Mouse (Mus musculus): Measurements from ENCODE around the gene Cerk. TPM values are rescaled to one million over a fixed set of nuclear protein-coding genes. Genes with fewer than 3 reads are reported as not detected.

The Cerk gene
- polyA plus RNA-seq, 1 experiment from 2014 or later = 16.1 TPM

DNA sequence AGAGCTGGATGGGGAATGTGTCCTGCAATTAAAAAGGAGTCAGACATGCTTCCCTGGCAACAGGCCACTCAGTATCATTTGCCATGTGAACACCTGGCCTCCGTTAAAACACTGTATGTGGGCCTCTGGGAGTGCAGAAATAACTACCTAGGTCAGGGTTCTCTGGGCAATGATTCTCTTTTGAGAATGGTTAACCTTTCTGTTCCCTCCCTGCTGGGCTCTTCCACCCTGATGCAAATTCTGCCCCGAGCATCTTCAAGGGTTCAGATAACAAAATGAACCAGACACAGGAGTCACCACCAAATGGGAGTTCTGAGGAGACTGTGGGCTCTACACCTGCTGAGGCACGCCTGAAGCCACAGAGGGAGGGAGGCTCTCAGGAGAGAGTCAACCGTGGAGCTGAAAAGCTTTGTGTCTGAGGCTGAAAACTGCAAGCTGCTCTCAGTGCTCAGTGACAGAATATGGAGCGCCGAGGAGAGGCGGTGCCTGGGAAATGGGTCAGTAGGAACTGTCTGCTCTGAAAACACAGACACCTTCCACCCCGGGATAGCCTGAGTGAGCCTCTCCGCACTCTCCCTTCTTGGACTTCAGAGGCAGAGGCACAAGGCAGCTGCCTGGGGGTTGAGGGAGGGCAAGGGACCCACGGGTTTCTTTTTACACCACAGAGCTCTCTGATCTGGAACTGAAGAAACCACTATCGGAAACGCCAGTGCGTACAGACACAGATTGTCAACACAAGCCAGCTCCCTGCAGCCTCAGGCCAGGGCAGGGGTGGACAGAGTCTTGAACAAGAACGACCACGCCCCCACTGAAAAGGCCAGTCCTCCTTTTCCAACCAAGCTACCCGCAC lies 12.6 kb downstream of the Cerk start:
- 0 out of 2 replicates have a peak, but pooled peaks have one; percentile 17 for ATAC-seq (ENCODE audit: low read depth)
- WGBS = 24% methylated on average over 16 of the region's 16 CpGs
- H3K4me3 ChIP-seq (ENCODE audit: low read depth, low read length) = no peak overlapping the region
- 0 out of 2 replicates have a peak overlapping the region, but pooled peaks have one; percentile 25 for H3K9ac ChIP-seq (ENCODE audit: low read depth, low read length)
- peaks cover 36% of the 10 kb centered on the region for H3K4me1 ChIP-seq (ENCODE audit: control insufficient read depth, insufficient read depth, low read length)
- DNase-seq (ENCODE audit: low spot score) = peak; percentile 63
- peak overlapping the region; percentile 44; the same call in 1 of the 2 replicates for H3K27ac ChIP-seq (replicated peaks; ENCODE audit: low read depth, low read length)
- H3K4me2 ChIP-seq (ENCODE audit: low read depth, low read length) = no peak overlapping the region
- no peaks in the 10 kb centered on the region for H3K36me3 ChIP-seq (ENCODE audit: control insufficient read depth, insufficient read depth, low read length)
- H3K27me3 ChIP-seq (replicated peaks; ENCODE audit: control insufficient read depth, insufficient read depth, low read length) = no peaks in the 10 kb centered on the region
- H3K9me3 ChIP-seq (ENCODE audit: control insufficient read depth, low read length) = no peaks in the 10 kb centered on the region

GRCm38 (mm10) chr15:86172526-86172925 lies 13.4 kb downstream of the Cerk start:
- no peaks in the 10 kb centered on the region for H3K9me3 ChIP-seq (ENCODE audit: control insufficient read depth, low read length)
- WGBS = 65% methylated on average over 6 of the region's 6 CpGs
- no peak overlapping the region for H3K4me3 ChIP-seq (ENCODE audit: low read depth, low read length)
- H3K9ac ChIP-seq (ENCODE audit: low read depth, low read length) = no peak overlapping the region
- DNase-seq (ENCODE audit: low spot score) (no peak), ATAC-seq (ENCODE audit: low read depth) (no peak)
- no peaks in the 10 kb centered on the region for H3K36me3 ChIP-seq (ENCODE audit: control insufficient read depth, insufficient read depth, low read length)
- H3K27ac ChIP-seq (replicated peaks; ENCODE audit: low read depth, low read length) = no peak overlapping the region
- H3K4me1 ChIP-seq (ENCODE audit: control insufficient read depth, insufficient read depth, low read length) = peaks cover 38% of the 10 kb centered on the region
- H3K4me2 ChIP-seq (ENCODE audit: low read depth, low read length) = no peak overlapping the region
- no peaks in the 10 kb centered on the region for H3K27me3 ChIP-seq (replicated peaks; ENCODE audit: control insufficient read depth, insufficient read depth, low read length)

GRCm38 (mm10) chr15:86172124-86172523 lies 13.8 kb downstream of the Cerk start:
- ATAC-seq (ENCODE audit: low read depth) (no peak), DNase-seq (ENCODE audit: low spot score) (no peak)
- H3K9me3 ChIP-seq (ENCODE audit: control insufficient read depth, low read length) = no peaks in the 10 kb centered on the region
- no peak overlapping the region for H3K4me3 ChIP-seq (ENCODE audit: low read depth, low read length)
- no peak overlapping the region for H3K9ac ChIP-seq (ENCODE audit: low read depth, low read length)
- no peak overlapping the region for H3K4me2 ChIP-seq (ENCODE audit: low read depth, low read length)
- H3K36me3 ChIP-seq (ENCODE audit: control insufficient read depth, insufficient read depth, low read length) = no peaks in the 10 kb centered on the region
- H3K27me3 ChIP-seq (replicated peaks; ENCODE audit: control insufficient read depth, insufficient read depth, low read length) = no peaks in the 10 kb centered on the region
- no peak overlapping the region for H3K27ac ChIP-seq (replicated peaks; ENCODE audit: low read depth, low read length)
- 56% methylated on average over 3 of the region's 3 CpGs for WGBS
- peaks cover 38% of the 10 kb centered on the region for H3K4me1 ChIP-seq (ENCODE audit: control insufficient read depth, insufficient read depth, low read length)

GRCm38 (mm10) chr15:86171316-86171715 lies 14.6 kb downstream of the Cerk start:
- DNase-seq (ENCODE audit: low spot score) (no peak), ATAC-seq (ENCODE audit: low read depth) (no peak)
- H3K9me3 ChIP-seq (ENCODE audit: control insufficient read depth, low read length) = no peaks in the 10 kb centered on the region
- no peaks in the 10 kb centered on the region for H3K27me3 ChIP-seq (replicated peaks; ENCODE audit: control insufficient read depth, insufficient read depth, low read length)
- H3K4me2 ChIP-seq (ENCODE audit: low read depth, low read length) = no peak overlapping the region
- no peak overlapping the region for H3K27ac ChIP-seq (replicated peaks; ENCODE audit: low read depth, low read length)
- H3K36me3 ChIP-seq (ENCODE audit: control insufficient read depth, insufficient read depth, low read length) = no peaks in the 10 kb centered on the region
- H3K4me3 ChIP-seq (ENCODE audit: low read depth, low read length) = no peak overlapping the region
- H3K9ac ChIP-seq (ENCODE audit: low read depth, low read length) = no peak overlapping the region
- 55% methylated on average over 12 of the region's 12 CpGs for WGBS
- H3K4me1 ChIP-seq (ENCODE audit: control insufficient read depth, insufficient read depth, low read length) = peaks cover 38% of the 10 kb centered on the region

DNA sequence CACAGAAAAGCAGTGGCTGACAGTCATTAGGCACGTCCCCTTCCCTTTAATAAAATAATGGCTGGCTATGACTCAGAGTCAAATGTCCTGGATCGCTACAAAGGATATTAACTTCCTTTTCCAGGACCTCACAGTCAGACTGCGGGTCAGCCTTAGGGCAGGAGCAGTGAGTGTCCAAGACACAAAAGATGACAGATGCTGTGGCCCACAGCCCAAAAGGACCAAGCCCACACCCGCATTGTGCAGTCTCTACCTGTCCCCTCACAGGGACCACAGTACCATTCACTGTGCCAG lies 16.2 kb downstream of the Cerk start:
- Histone ChIP-seq H3K9ac (ENCODE audit: low read depth, low read length) (no peak overlapping the region), H3K4me2 (ENCODE audit: low read depth, low read length) (no peak overlapping the region), H3K4me1 (ENCODE audit: control insufficient read depth, insufficient read depth, low read length) (peaks cover 35% of the 10 kb centered on the region), H3K27me3 (replicated peaks; ENCODE audit: control insufficient read depth, insufficient read depth, low read length) (no peaks in the 10 kb centered on the region), H3K9me3 (ENCODE audit: control insufficient read depth, low read length) (no peaks in the 10 kb centered on the region), H3K27ac (replicated peaks; ENCODE audit: low read depth, low read length) (no peak overlapping the region), H3K36me3 (ENCODE audit: control insufficient read depth, insufficient read depth, low read length) (peaks cover 2% of the 10 kb centered on the region; the same call in 1 of the 2 replicates), H3K4me3 (ENCODE audit: low read depth, low read length) (no peak overlapping the region)
- ATAC-seq (ENCODE audit: low read depth) = no peak
- 70% methylated on average over 4 of the region's 4 CpGs for WGBS
- DNase-seq (ENCODE audit: low spot score) = peak; percentile 13

DNA sequence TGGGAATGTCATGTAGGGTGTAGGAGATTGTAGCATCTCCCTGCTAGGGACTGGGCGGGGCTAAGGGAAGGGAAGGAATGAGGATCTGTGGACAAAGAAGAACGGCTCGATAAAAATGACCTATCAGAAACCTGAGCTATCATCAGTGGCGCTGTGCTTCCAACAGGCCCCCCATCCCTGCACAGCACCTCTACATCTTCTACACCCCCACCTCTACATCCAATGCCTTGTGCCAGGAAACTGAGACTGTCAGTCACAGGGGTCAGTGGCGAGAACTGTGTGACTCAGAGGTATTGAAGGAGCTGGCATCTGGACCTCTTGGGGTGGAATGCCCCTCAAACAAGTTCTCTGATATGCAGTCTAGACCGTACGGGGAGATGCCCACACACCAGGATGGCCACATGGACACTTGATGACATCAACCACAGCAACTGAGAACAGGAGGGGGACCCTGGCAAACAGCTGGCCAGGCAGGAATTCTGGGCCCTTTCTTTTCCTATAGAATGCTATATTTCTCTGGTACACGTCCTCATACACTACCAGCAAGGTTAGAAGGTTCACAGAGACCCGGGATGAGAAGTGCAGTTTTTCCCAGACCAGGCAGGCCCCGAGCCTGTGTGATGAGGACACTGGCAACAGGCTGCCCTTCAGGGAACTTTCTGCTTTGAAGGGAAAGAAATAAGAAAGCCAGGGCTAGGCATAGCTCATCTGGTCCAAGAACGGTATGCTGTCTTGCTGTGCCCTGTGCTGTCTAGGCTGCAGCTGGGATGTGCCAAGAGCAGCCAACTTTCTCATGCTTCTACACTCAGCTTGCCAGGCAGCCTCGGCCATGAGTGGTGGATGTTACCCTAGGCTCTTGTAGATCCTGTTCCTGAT lies 16.8 kb downstream of the Cerk start:
- H3K9ac ChIP-seq (ENCODE audit: low read depth, low read length) = no peak overlapping the region
- peaks cover 31% of the 10 kb centered on the region for H3K4me1 ChIP-seq (ENCODE audit: control insufficient read depth, insufficient read depth, low read length)
- H3K27ac ChIP-seq (replicated peaks; ENCODE audit: low read depth, low read length) = no peak overlapping the region
- no peak overlapping the region for H3K4me3 ChIP-seq (ENCODE audit: low read depth, low read length)
- ATAC-seq (ENCODE audit: low read depth) (no peak), DNase-seq (ENCODE audit: low spot score) (no peak)
- 77% methylated on average over 12 of the region's 12 CpGs for WGBS
- H3K9me3 ChIP-seq (ENCODE audit: control insufficient read depth, low read length) = no peaks in the 10 kb centered on the region
- no peaks in the 10 kb centered on the region for H3K27me3 ChIP-seq (replicated peaks; ENCODE audit: control insufficient read depth, insufficient read depth, low read length)
- no peak overlapping the region for H3K4me2 ChIP-seq (ENCODE audit: low read depth, low read length)
- H3K36me3 ChIP-seq (ENCODE audit: control insufficient read depth, insufficient read depth, low read length) = peaks cover 8% of the 10 kb centered on the region; the same call in 1 of the 2 replicates

GRCm38 (mm10) chr15:86168505-86168867 lies 17.5 kb downstream of the Cerk start:
- DNase-seq (ENCODE audit: low spot score) (peak; percentile 68), ATAC-seq (ENCODE audit: low read depth) (peak; percentile 35; the same call in 1 of the 2 replicates)
- Histone ChIP-seq H3K27ac (replicated peaks; ENCODE audit: low read depth, low read length) (peak overlapping the region; percentile 52), H3K9ac (ENCODE audit: low read depth, low read length) (no peak overlapping the region), H3K4me2 (ENCODE audit: low read depth, low read length) (no peak overlapping the region), H3K9me3 (ENCODE audit: control insufficient read depth, low read length) (no peaks in the 10 kb centered on the region), H3K36me3 (ENCODE audit: control insufficient read depth, insufficient read depth, low read length) (peaks cover 12% of the 10 kb centered on the region; the same call in 1 of the 2 replicates), H3K4me1 (ENCODE audit: control insufficient read depth, insufficient read depth, low read length) (peaks cover 25% of the 10 kb centered on the region), H3K4me3 (ENCODE audit: low read depth, low read length) (no peak overlapping the region), H3K27me3 (replicated peaks; ENCODE audit: control insufficient read depth, insufficient read depth, low read length) (no peaks in the 10 kb centered on the region)
- WGBS = 38% methylated on average over 7 of the region's 7 CpGs

DNA sequence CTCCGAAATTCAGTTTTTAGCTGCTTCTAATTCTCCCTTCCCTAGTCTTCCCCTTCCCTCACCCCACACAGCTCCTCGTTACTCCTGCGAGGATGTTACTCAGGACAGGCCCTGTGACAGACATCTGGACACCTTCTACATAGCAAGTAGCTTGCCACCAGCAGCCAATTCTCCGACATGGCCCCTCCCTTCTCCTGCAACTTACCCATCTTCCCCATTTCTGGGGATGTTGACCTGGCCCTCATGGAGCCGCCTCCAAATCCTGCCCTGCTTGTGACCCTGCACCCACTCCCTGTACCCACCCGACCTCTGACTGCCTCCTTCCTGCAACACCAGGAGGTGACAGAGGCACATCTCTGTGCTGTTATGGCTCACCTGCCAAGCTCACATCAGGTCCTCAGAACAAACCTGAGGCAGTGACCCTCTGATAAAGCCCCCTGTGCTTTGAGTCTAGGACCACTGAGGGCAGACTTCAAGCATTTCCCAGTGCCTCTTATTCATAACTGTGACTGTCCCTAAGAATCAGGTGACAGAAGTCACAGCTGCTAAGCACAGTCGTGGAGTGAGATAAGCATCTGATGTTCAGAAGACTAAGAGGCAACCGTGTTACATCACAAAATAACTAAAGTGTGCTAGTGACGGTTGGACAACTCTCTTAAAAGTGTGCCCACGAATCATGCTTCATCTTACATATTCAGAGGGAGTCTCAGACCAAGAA lies 18.0 kb downstream of the Cerk start:
- Histone ChIP-seq H3K9me3 (ENCODE audit: control insufficient read depth, low read length) (no peaks in the 10 kb centered on the region), H3K36me3 (ENCODE audit: control insufficient read depth, insufficient read depth, low read length) (peaks cover 12% of the 10 kb centered on the region; the same call in 1 of the 2 replicates), H3K4me3 (ENCODE audit: low read depth, low read length) (no peak overlapping the region), H3K27ac (replicated peaks; ENCODE audit: low read depth, low read length) (peak overlapping the region; percentile 52), H3K9ac (ENCODE audit: low read depth, low read length) (no peak overlapping the region), H3K4me1 (ENCODE audit: control insufficient read depth, insufficient read depth, low read length) (peaks cover 19% of the 10 kb centered on the region), H3K4me2 (ENCODE audit: low read depth, low read length) (no peak overlapping the region), H3K27me3 (replicated peaks; ENCODE audit: control insufficient read depth, insufficient read depth, low read length) (no peaks in the 10 kb centered on the region)
- no peak for DNase-seq (ENCODE audit: low spot score)
- ATAC-seq (ENCODE audit: low read depth) = no peak
- WGBS = 69% methylated on average over 10 of the region's 10 CpGs

Measured in embryonic facial prominence, embryonic 14.5 days (tissue).